Mouse (Mus musculus) testis, postnatal 14 days (tissue): ENCODE measurements around the gene Sycp2.

Experiments used
- DNase-seq: peaks from one replicate; pipeline ENCODE4 v3.0.0; 2021; ENCODE audit warnings: low spot score

Gene Sycp2

GRCm38 (mm10) chr2:178407053-178407815 is at the start of gene Sycp2:
Sycp2 (minus strand) TSS chr2:178407685.
- peak; percentile 95 for DNase-seq

- no peak for DNase-seq
Measured at GRCm38 (mm10) chr2:178454664-178455516, 47.4 kb upstream of the Sycp2 start.

DNA sequence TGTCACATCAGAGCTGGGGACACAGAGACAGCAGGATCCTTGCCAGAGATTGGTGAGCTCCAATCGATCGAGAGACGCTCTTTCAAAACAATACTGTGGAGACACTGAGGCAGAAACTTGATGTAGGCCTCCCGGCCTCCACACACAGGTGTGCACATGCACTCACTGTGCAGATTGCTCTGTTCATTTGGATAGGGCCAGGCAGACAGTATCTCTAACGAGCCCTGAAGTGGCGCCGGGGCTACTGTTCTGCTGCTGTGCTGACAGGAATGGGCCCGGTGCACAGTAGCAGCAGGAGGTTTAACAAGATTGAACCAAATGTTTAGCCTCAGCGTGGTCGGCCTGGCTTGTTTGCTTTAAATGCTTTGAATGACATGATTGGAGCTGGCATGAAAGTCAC is 43.5 kb upstream of the Sycp2 start:
- DNase-seq, result no peak

- no peak for DNase-seq
Measured at GRCm38 (mm10) chr2:178450236-178450635, 42.8 kb upstream of the Sycp2 start.

- no peak for DNase-seq
Measured at GRCm38 (mm10) chr2:178449386-178449785, 41.9 kb upstream of the Sycp2 start.

GRCm38 (mm10) chr2:178437311-178437710 is 29.8 kb upstream of the Sycp2 start:
- no peak for DNase-seq

DNA sequence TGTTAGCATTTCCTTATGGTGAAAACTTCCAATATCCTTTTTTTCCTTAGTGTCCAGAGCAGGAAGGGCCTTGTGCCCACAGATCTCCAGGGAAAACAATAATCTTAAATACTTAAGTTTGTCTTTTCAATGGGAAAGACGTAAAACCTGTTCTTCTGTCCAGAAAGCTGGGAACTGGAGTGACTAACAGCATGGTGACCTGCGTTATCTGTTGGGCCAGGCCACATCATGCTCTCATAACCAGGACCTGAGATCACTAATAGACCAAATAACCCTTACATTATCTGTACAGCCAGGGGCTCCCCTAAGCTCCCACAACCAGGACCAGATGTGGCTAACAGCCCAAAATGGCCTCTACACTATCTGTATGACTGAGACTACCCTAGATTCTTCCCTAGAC is 26.4 kb upstream of the Sycp2 start:
- DNase-seq, result no peak

- DNase-seq, result no peak
Measured at GRCm38 (mm10) chr2:178433495-178433894, 26.0 kb upstream of the Sycp2 start.

GRCm38 (mm10) chr2:178430231-178430630 is 22.7 kb upstream of the Sycp2 start, which contains the start of gene Cdh26:
Cdh26 (plus strand) TSS chr2:178430531.
- no peak for DNase-seq

DNA sequence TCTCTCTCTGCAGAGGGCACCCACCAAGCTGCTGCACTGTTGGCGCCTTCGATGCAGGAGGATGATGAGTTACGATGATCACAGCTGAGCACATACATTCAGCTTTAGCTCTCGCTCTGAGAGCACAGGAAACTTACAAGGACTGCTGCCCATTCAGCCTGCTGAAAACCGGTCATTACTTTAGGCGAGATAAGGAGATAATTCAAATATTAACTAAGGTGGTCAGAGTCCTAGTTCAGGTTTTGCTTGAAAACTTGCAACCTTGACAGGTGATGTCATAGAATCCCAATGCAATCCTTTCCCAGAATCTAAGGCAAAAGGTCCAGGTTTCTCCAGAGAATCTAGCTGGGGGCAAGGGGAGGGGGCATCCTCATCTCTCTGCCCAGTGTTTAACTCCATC is 21.9 kb upstream of the Sycp2 start:
- no peak for DNase-seq

DNA sequence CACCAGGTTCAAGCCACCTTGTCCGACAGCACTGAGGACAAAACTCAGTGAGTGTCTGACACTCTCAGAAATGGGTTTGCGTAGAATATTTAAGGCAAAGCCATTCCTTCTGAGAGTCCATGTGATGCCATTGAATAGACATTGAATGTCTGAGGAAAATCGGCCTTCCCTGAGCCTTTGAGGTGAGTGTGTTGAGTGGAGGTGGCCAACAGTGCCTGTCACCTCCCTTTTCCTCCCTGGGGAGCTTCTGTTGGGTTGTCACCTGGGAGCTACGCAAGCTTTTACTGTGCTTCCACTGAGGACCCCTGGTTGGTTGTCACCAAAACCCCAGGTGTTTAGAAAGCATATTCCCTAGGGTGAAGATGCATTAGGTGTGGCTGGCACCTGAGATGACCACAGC is 21.2 kb upstream of the Sycp2 start:
- DNase-seq, result no peak

DNA sequence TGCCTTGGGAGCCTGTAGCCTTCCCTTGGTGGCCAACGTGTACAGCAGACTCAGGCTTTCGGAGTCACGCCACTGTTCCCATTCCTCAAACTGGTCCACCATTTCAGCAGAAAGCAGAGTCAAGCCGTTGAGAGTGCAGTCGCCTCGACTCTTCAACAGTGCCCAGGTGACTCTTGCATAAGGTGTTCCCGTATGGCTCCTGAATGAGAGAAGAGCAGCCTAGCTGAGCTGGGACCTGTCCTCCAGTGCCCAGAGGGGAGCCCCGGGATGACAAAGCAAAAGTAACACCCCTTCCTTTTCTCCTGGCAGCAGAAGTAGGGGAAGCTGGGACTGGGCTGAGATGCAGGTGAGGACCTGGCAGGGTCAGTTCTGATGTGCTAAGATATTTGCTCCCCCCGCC is 20.7 kb upstream of the Sycp2 start:
- no peak for DNase-seq

- DNase-seq, result no peak
Measured at GRCm38 (mm10) chr2:178427181-178427580, 19.7 kb upstream of the Sycp2 start.

DNA sequence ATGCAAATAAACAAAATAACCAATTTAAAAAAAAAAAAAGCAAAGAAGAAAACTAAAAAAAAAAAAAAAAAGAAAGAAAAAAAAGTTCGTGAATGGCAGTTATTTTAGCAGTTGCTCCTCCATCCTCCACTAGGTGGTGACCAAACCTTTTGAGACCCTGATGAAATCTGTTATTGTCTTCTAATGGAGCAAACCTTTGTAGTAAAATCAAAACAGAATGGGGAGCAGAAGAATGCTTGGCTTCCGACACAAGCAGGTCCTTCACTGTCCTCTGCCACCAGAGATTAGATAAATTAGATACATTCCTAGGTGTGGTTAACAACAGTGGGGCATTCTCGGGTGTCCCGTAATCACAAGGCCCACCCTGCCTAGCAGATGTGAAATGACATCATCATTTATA is 18.7 kb upstream of the Sycp2 start:
- no peak for DNase-seq

DNA sequence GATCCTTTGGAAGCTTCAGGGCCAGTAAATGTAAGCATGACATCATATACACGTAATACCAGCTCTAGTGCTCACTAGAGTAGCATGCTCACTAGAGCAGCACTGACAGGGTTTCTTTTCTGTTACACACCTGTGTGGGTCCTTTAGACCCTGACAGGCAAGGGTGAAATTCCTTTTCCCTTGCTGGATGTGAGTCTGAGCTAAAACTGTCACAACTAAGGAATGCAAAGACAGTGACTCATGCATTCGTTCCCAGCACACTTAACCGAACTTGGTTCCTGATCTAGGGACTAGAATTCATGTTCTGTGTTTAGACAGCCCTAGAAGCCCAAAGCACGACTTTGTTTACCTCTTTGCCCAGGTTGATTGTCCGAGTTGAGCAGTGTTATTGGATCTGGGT is 15.7 kb upstream of the Sycp2 start:
- no peak for DNase-seq

- DNase-seq, result no peak
Measured at GRCm38 (mm10) chr2:178422186-178422585, 14.7 kb upstream of the Sycp2 start.

DNA sequence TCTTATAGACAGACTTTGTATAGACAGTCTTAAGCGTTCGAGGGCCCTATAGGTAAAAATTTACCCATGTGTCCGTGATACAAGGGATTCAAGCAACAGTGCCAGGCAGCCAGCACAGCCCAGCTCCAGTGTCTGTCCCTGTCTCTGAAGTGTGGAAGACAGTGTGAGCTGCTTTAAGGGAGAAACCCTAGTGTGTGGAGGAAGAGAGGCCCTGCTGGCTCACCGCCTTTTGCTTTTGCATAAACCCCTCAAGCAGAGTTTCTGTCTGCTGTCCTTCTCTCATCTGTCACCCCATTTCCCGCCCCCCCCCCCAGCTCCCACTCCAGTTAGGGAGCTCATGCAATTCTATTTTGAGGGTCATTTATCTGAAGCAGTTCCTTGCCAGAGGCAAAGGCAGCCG is 14.1 kb upstream of the Sycp2 start:
- no peak for DNase-seq

- DNase-seq, result no peak
Measured at GRCm38 (mm10) chr2:178420576-178420975, 13.1 kb upstream of the Sycp2 start.

DNA sequence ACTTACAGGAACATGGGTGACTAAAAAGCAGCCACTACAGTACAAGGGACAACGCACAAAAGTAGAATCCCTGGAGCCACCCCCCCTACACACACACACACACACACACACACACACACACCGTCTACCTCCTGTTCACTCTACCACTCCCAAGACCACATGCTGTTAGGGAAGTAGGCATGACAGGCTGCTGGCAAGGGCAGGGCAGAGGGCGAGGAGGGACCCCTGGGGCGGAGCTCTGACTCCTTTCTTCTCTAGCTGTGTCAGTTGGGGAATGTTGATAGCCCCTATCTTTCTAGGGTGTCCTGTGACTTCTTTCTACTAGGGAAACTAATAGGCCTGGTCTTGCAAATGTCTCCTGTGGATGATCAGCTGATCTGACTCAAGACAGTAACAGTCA is 9.5 kb upstream of the Sycp2 start:
- DNase-seq, result peak; percentile 3

- peak; percentile 5 for DNase-seq
Measured at GRCm38 (mm10) chr2:178416427-178416826, 8.9 kb upstream of the Sycp2 start.

DNA sequence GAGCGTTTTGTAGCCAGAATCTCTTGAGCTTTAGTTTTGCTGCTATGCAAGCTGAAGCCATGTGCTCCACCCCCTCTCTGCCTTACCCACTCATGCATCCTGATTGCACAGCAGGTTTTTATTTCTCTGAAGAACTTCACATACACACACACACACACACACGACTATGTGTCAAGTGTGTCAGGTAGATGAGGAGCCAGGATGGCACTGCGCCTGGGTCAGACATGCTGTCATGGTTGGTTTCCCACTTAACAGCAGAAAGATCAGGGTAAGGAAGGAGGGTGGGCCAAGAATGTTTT is 7.6 kb upstream of the Sycp2 start:
- no peak for DNase-seq

DNA sequence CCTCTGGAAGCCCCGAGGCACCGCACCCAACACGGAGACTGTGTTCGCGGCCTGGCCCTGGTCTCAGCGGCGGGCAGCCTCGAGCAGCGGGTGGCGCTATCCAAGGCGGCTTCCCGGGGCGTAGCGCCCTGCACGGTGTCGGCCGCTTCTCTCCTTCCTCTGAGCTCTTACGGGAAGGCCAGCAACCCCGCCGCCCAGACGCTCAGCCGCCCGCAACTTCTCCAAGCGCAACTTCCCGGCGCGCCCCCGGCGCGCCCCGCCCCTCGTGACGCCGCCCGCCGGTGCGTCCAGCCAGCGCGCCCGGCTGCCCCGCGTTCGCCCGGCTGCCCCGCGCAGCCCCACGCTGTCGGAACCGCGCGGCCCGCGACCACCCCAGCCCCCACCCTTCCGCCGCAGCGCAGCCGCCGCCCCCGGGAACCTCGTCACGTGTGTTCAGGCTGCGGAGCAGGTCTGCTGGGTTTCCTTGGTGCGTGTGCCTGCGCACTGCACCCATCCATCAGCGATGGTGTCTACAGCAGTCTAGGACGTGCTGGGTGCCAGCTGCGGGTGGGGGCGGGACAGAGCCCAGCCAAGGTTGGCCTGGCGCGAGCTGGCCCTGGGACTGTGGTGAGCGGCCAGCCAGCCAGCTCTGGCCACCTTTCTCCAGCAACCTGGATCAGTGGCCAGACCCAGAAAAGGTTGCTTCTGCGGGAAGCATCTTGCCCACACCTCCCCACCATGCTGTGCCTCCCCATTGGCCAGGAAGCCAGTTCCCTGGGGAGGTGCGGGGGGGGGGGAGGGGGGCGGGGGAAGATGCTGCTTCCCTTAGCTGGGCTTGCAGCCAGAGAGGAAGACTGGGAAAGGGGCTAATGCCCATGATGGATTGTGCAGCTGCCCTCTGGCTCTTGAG is 7.0 kb upstream of the Sycp2 start, which contains the start of the genes Ppp1r3d and Fam217b:
Gene Ppp1r3d (minus strand): TSS at position 212 of the 889 bp plus-strand sequence.
Gene Fam217b (plus strand): TSS at position 264 of the 889 bp plus-strand sequence.
- peak; percentile 19 for DNase-seq
